Mouse (Mus musculus) embryonic fibroblast, embryonic 13.5 days (primary cell): ENCODE data around the gene Grb2.

ENCODE experiments used
- CTCF ChIP-seq: IDR thresholded peaks from 2 replicates; pipeline ENCODE4 v1.5.1; 2011; ENCODE audit warnings: mild to moderate bottlenecking, control low read depth, low read length, moderate library complexity, borderline replicate concordance; ENCODE audit not compliant: insufficient read depth
- POLR2A ChIP-seq: IDR thresholded peaks from 2 replicates; pipeline ENCODE4 v1.6.1; 2011; ENCODE audit warnings: low read depth, mild to moderate bottlenecking, control low read depth, low read length, moderate library complexity

- TF ChIP-seq POLR2A (no peak), CTCF (no peak)
Observed at GRCm38 (mm10) chr11:115713447-115713846, 5.0 kb upstream of the Grb2 start.
